Mouse (Mus musculus): ENCODE measurements around the gene Hmg20a.

DNA sequence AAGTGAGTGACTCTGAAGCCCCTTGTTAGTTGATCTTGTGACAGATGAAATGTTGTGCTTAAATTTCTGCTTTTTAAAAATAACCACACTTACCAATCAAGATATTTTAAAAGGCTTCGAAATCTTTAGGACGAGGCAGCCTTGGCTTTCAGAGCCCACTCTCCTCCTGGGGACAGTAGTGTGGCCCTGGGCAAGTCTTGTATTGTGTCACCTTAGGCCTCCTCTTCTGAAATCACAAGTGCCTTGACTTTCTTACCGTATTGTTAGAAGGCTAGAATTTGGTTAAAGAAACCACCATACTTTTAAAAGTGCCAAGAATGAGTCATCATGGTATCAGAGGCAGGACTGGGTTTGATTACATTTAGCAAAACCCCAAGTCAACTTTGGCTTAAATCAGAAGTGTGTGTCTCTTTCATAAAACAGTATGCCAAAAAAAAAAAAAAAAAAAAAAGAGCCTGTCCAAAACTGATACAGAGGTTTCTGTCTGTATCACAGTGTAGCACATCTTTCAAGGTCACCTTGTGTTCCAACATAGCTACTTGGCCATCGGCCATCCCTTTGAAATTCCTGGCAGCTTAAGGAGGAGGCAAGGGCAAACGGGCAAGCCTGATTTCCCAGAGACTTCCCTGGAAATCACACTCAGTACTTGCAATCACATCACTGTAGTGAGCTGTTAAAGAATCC lies 78.9 kb downstream of the Hmg20a start:
- no peak for TF ChIP-seq POLR2A (IDR thresholded peaks at IDR 0.05; ENCODE audit: low read depth, low read length)
- TF ChIP-seq CTCF (IDR thresholded peaks at IDR 0.05; ENCODE audit: borderline replicate concordance, insufficient read depth, low read length) = no peak
